Mouse (Mus musculus) MN1 (cell line): ENCODE measurements at regions not wholly inside any gene's neighbourhood (a gene's known extent, or its start where the extent isn't known, plus 50 kb on each side); places are given as distances from the start of the nearest gene placed in this dataset.

ENCODE experiments used
- DNase-seq: peaks from one replicate; pipeline ENCODE4 v3.0.0-alpha.2; 2016; ENCODE audit warnings: low spot score

GRCm38 (mm10) chr3:137728689-137729088 is 57.4 kb downstream of the Gm21962 start:
- no peak for DNase-seq

GRCm38 (mm10) chr3:137729421-137729820 is 58.1 kb downstream of the Gm21962 start:
- DNase-seq: no peak

GRCm38 (mm10) chr3:137737222-137737800 is 66.0 kb downstream of the Gm21962 start:
- no peak for DNase-seq

GRCm38 (mm10) chr3:137741528-137741927 is 70.2 kb downstream of the Gm21962 start:
- no peak for DNase-seq

GRCm38 (mm10) chr3:137742119-137742518 is 70.8 kb downstream of the Gm21962 start:
- DNase-seq: no peak

GRCm38 (mm10) chr3:137751732-137752260 is 80.5 kb downstream of the Gm21962 start:
- DNase-seq: no peak

GRCm38 (mm10) chr3:137752447-137753256 is 81.3 kb downstream of the Gm21962 start:
- peak; percentile 47 for DNase-seq

- DNase-seq: no peak
These were observed 81.9 kb downstream of the Gm21962 start for GRCm38 (mm10) chr3:137753257-137753654.

- no peak for DNase-seq
These were observed 84.1 kb downstream of the Gm21962 start for GRCm38 (mm10) chr3:137755391-137755790.

GRCm38 (mm10) chr3:137762213-137762884 is 91.0 kb downstream of the Gm21962 start:
- no peak for DNase-seq

- DNase-seq: no peak
These were observed 92.1 kb downstream of the Gm21962 start for GRCm38 (mm10) chr3:137763406-137763805.

GRCm38 (mm10) chr3:137768627-137769026 is 95.7 kb upstream of the H2afz start:
- DNase-seq: no peak

- no peak for DNase-seq
These were observed 89.0 kb upstream of the H2afz start for GRCm38 (mm10) chr3:137775076-137775849.

GRCm38 (mm10) chr3:137778113-137778512 is 86.2 kb upstream of the H2afz start:
- DNase-seq: peak; percentile 69

GRCm38 (mm10) chr3:137780029-137780428 is 84.3 kb upstream of the H2afz start:
- no peak for DNase-seq

GRCm38 (mm10) chr3:137782836-137783235 is 81.5 kb upstream of the H2afz start:
- no peak for DNase-seq

- DNase-seq: peak; percentile 44
These were observed 80.1 kb upstream of the H2afz start for GRCm38 (mm10) chr3:137783937-137784911.

- peak; percentile 78 for DNase-seq
These were observed 79.1 kb upstream of the H2afz start for GRCm38 (mm10) chr3:137785224-137785623.

- no peak for DNase-seq
These were observed 78.4 kb upstream of the H2afz start for GRCm38 (mm10) chr3:137785871-137786270.

- no peak for DNase-seq
These were observed 74.6 kb upstream of the H2afz start for GRCm38 (mm10) chr3:137789671-137790070.

- peak; percentile 41 for DNase-seq
These were observed 73.9 kb upstream of the H2afz start for GRCm38 (mm10) chr3:137790340-137790739.
